Mouse (Mus musculus) layer of hippocampus, adult 18-20 months (tissue): ENCODE measurements at regions not wholly inside any gene's neighbourhood (a gene's known extent, or its start where the extent isn't known, plus 50 kb on each side); places are given as distances from the start of the nearest gene placed in this dataset.
"Not testable (repeated sequence)": the region's sequence is repeated elsewhere in the genome, so short reads cannot be mapped to it uniquely, and the experiment has no call there.

Experiments used
- DNase-seq, 2 experiments: peaks; one replicate each; pipeline ENCODE4 v3.0.0; 2022; ENCODE audit warnings: low spot score in 2 of 2

- DNase-seq = no peak
These were observed 1976.8 kb upstream of the G6pd2 start for GRCm38 (mm10) chr5:59831836-59832235.

- no peak for DNase-seq
These were observed 1962.9 kb upstream of the G6pd2 start for GRCm38 (mm10) chr5:59845745-59846144.

- DNase-seq = peak in 1 of 2 experiments; percentile 3
These were observed 1961.0 kb upstream of the G6pd2 start for GRCm38 (mm10) chr5:59847643-59848042.

- DNase-seq = no peak
These were observed 1914.5 kb upstream of the G6pd2 start for GRCm38 (mm10) chr5:59893952-59894724.

- DNase-seq = no peak
These were observed 1886.7 kb upstream of the G6pd2 start for GRCm38 (mm10) chr5:59921910-59922309.

GRCm38 (mm10) chr5:59940861-59941260 is 1867.8 kb upstream of the G6pd2 start:
- no peak for DNase-seq

- DNase-seq = no peak
These were observed 1862.9 kb upstream of the G6pd2 start for GRCm38 (mm10) chr5:59945761-59946160.

GRCm38 (mm10) chr5:59947831-59948568 is 1860.6 kb upstream of the G6pd2 start:
- no peak for DNase-seq

GRCm38 (mm10) chr5:59956240-59956639 is 1852.4 kb upstream of the G6pd2 start:
- DNase-seq = not testable (repeated sequence)

- DNase-seq = peak; percentile 2 to 68
These were observed 1811.9 kb upstream of the G6pd2 start for GRCm38 (mm10) chr5:59996698-59997097.

GRCm38 (mm10) chr5:60042603-60043175 is 1765.9 kb upstream of the G6pd2 start:
- DNase-seq = not testable (repeated sequence)

- DNase-seq = no peak
These were observed 1759.6 kb upstream of the G6pd2 start for GRCm38 (mm10) chr5:60049053-60049452.

- DNase-seq = no peak
These were observed 1747.4 kb upstream of the G6pd2 start for GRCm38 (mm10) chr5:60061178-60061577.
